Mouse (Mus musculus) G1E (cell line): ENCODE results near the gene Mia3. TPM values are rescaled to one million over a fixed set of nuclear protein-coding genes. Genes with fewer than 3 reads are reported as not detected.

Source experiments
- ATAC-seq: 2 replicates; pipeline ENCODE4 v1.8.0; 2016; ENCODE audit warnings: mild to moderate bottlenecking; ENCODE audit not compliant: insufficient number of reproducible peaks, poor library complexity, low FRiP score, severe bottlenecking; ENCODE audit errors: extremely low read depth
- DNase-seq: peaks from one replicate; pipeline ENCODE4 v3.0.0; 2012; ENCODE audit warnings: low spot score
- H3K27me3 ChIP-seq: 2 replicates; pipeline ENCODE4 v1.6.1; 2012; ENCODE audit warnings: mild to moderate bottlenecking, low read length, inconsistent platforms; ENCODE audit not compliant: insufficient read depth
- H3K36me3 ChIP-seq: replicated peaks from 2 replicates; pipeline ENCODE3; 2012; ENCODE audit warnings: mild to moderate bottlenecking, inconsistent platforms
- H3K4me1 ChIP-seq: 2 replicates; pipeline ENCODE4 v1.6.1; 2012; ENCODE audit warnings: low read depth, low read length, inconsistent platforms, mixed read lengths; ENCODE audit not compliant: insufficient read depth
- H3K4me3 ChIP-seq: 2 replicates; pipeline ENCODE4 v1.5.1; 2012; ENCODE audit warnings: low read depth, mild to moderate bottlenecking, inconsistent platforms, low read length, moderate library complexity, mixed read lengths
- H3K9me3 ChIP-seq: replicated peaks from 2 replicates; pipeline ENCODE4 v1.6.1; 2012; ENCODE audit warnings: inconsistent platforms
- CTCF ChIP-seq: IDR thresholded peaks from 2 replicates; pipeline ENCODE4 v1.5.1; 2012; ENCODE audit warnings: low read depth, low read length, inconsistent platforms, mixed read lengths
- GATA1 ChIP-seq: IDR thresholded peaks from 2 replicates; pipeline ENCODE4 v1.6.1; 2012; ENCODE audit warnings: borderline replicate concordance, low read length, inconsistent platforms, mixed read lengths
- GATA2 ChIP-seq: IDR thresholded peaks from 2 replicates; pipeline ENCODE4 v1.6.1; 2012; ENCODE audit warnings: low read depth, low read length, inconsistent platforms, borderline replicate concordance
- POLR2AphosphoS5 ChIP-seq: IDR thresholded peaks from 2 replicates; pipeline ENCODE4 v1.6.1; 2012; ENCODE audit warnings: low read depth, low read length, inconsistent platforms; ENCODE audit not compliant: insufficient replicate concordance
- TAL1 ChIP-seq: conservative IDR thresholded peaks from 2 replicates; pipeline ENCODE4 v1.6.1; 2012; ENCODE audit warnings: low read depth, low read length, inconsistent platforms, mixed read lengths
- polyA plus RNA-seq: library from polyadenylated mRNA; stranded (reverse); fragments of >175 nt; gene quantifications from 2 replicates; pipeline ENCODE4 v1.2.3, GENCODE M21; 2012
- total RNA-seq, 2 experiments: library from RNA; stranded (forward) in 1 of 2; stranded (reverse) in 1 of 2; fragments of 200-1000 nt in 1 of 2; fragments of >200 nt in 1 of 2; fragmentation: Nextera tagmentation in 1 of 2; gene quantifications; 2 replicates each; pipeline ENCODE4 v1.2.3; 2014 to 2017

The Mia3 gene
- total and polyA plus RNA-seq, 3 experiments: 23.5 to 72.6 (median 66.7) TPM

GRCm38 (mm10) chr1:183289576-183289975 is 79.8 kb downstream of the Mia3 start:
- TF ChIP-seq TAL1 (no peak), GATA1 (no peak), CTCF (no peak), POLR2AphosphoS5 (no peak), GATA2 (no peak)
- H3K4me1 ChIP-seq: no peaks in the 10 kb centered on the region
- no peak overlapping the region for H3K4me3 ChIP-seq
- ATAC-seq (no peak), DNase-seq (no peak)
- no peaks in the 10 kb centered on the region for H3K27me3 ChIP-seq
- no peaks in the 10 kb centered on the region for H3K9me3 ChIP-seq
- H3K36me3 ChIP-seq: peaks cover 93% of the 10 kb centered on the region

- TF ChIP-seq CTCF (no peak), GATA1 (no peak), TAL1 (no peak), POLR2AphosphoS5 (no peak), GATA2 (no peak)
- no peaks in the 10 kb centered on the region for H3K9me3 ChIP-seq
- H3K4me3 ChIP-seq: no peak overlapping the region
- ATAC-seq (no peak), DNase-seq (no peak)
- H3K36me3 ChIP-seq: peaks cover 95% of the 10 kb centered on the region
- no peaks in the 10 kb centered on the region for H3K4me1 ChIP-seq
- H3K27me3 ChIP-seq: no peaks in the 10 kb centered on the region
Observed at GRCm38 (mm10) chr1:183288351-183288750, 81.0 kb downstream of the Mia3 start.

Other genes starting within 250 kb of the Mia3 start
- 5.0 and 11.0 TPM in 2 replicates for gene Disp1, start 148.0 kb downstream of the Mia3 start, total RNA-seq (2014; fragmentation: Nextera tagmentation)
- 3.0 and 3.8 TPM in 2 replicates for gene Disp1, start 148.0 kb downstream of the Mia3 start, total RNA-seq (2017)
- 8.2 and 10.5 TPM in 2 replicates for gene Disp1, start 148.0 kb downstream of the Mia3 start, polyA plus RNA-seq
- gene Aida, start 73.0 kb downstream of the Mia3 start, total RNA-seq (2014; fragmentation: Nextera tagmentation): 29.0 and 53.4 TPM in 2 replicates
- gene Aida, start 73.0 kb downstream of the Mia3 start, total RNA-seq (2017): 42.8 and 48.2 TPM in 2 replicates
- gene Aida, start 73.0 kb downstream of the Mia3 start, polyA plus RNA-seq: 14.3 and 16.9 TPM in 2 replicates
- gene Brox, start 72.3 kb downstream of the Mia3 start, total RNA-seq (2014; fragmentation: Nextera tagmentation): 57.6 and 81.9 TPM in 2 replicates
- 85.8 and 85.9 TPM in 2 replicates for gene Brox, start 72.3 kb downstream of the Mia3 start, total RNA-seq (2017)
- 2.0 and 5.4 TPM in 2 replicates for gene Brox, start 72.3 kb downstream of the Mia3 start, polyA plus RNA-seq
- 10.7 and 13.5 TPM in 2 replicates for gene Taf1a, start 19.4 kb upstream of the Mia3 start, total RNA-seq (2014; fragmentation: Nextera tagmentation)
- gene Taf1a, start 19.4 kb upstream of the Mia3 start, total RNA-seq (2017): 15.1 and 16.4 TPM in 2 replicates
- gene Taf1a, start 19.4 kb upstream of the Mia3 start, polyA plus RNA-seq: 1.2 and 1.4 TPM in 2 replicates
- not detected in 2 replicates for gene Hhipl2, start 48.7 kb upstream of the Mia3 start, total RNA-seq (2014; fragmentation: Nextera tagmentation)
- gene Hhipl2, start 48.7 kb upstream of the Mia3 start, total RNA-seq (2017): 0.05 and 0.06 TPM in 2 replicates
- gene Hhipl2, start 48.7 kb upstream of the Mia3 start, polyA plus RNA-seq: 0.02 TPM in 1 of 2 replicates, not detected in the other